Mouse (Mus musculus): Measurements from ENCODE around the gene Lrcol1. TPM values are rescaled to one million over a fixed set of nuclear protein-coding genes. Genes with fewer than 3 reads are reported as not detected.
A peak's percentile ranks its signal among the peaks of the same experiment; 100 is the strongest.

Gene Lrcol1
- not detected in 2 replicates for polyA plus RNA-seq (2014; fragmentation: Nextera tagmentation; extraction: Ambion mirVana)

DNA sequence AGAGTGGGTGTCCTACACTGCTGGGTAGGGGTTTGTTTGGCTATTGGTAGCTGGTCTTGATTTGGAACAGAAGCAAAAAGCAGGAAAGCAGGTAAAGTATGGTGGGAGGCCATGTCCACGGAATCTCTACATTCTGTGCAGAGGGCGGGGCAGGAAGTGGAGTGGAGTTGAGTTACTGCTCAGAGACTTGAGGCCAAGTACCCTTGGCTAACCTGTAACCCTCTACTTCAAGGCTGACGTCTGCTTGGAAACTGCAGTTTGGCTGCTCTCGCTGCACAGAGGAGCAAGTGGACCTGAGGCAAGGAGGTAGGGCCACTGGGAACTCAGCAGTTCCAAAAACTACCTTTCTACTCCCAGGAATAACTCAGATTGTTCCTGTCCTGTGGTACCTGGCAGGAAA, at the start of gene Lrcol1:
Gene Lrcol1 (plus strand): TSS at position 207 of the 400 bp plus-strand sequence.
- no peak within 1 kb of the TSS for H3K9ac ChIP-seq (ENCODE audit: low read depth, low read length)
- ATAC-seq (ENCODE audit: low FRiP score, low TSS enrichment): no peak
- no peak within 1 kb of the TSS for H3K27ac ChIP-seq (ENCODE audit: low read depth, low read length)
- 53% methylated on average over 4 of the region's 4 CpGs for WGBS
- 0 out of 2 replicates have a peak, but pooled peaks cover 4% of the 10 kb centered on the region for H3K4me1 ChIP-seq (ENCODE audit: control insufficient read depth, insufficient read depth, low read length)
- H3K27me3 ChIP-seq (ENCODE audit: control insufficient read depth, insufficient read depth, low read length): peaks cover 12% of the 10 kb centered on the region
- no peaks in the 10 kb centered on the region for H3K36me3 ChIP-seq (ENCODE audit: control insufficient read depth, insufficient read depth, low read length)
- H3K9me3 ChIP-seq (ENCODE audit: control insufficient read depth, low read length): no peaks in the 10 kb centered on the region
- peak within 1 kb of the TSS; percentile 59; the same call in 1 of the 2 replicates for H3K4me2 ChIP-seq (replicated peaks; ENCODE audit: low read depth, low read length)
- no peak within 1 kb of the TSS for H3K4me3 ChIP-seq (ENCODE audit: low read length)

GRCm38 (mm10) chr5:110296637-110297036, 47.9 kb upstream of the Lrcol1 start:
- Histone ChIP-seq H3K4me3 (ENCODE audit: low read length) (no peak overlapping the region), H3K27ac (ENCODE audit: low read depth, low read length) (no peak overlapping the region), H3K4me1 (ENCODE audit: control insufficient read depth, insufficient read depth, low read length) (no peaks in the 10 kb centered on the region), H3K36me3 (ENCODE audit: control insufficient read depth, insufficient read depth, low read length) (peaks cover 80% of the 10 kb centered on the region), H3K9ac (ENCODE audit: low read depth, low read length) (no peak overlapping the region), H3K27me3 (ENCODE audit: control insufficient read depth, insufficient read depth, low read length) (no peaks in the 10 kb centered on the region), H3K9me3 (ENCODE audit: control insufficient read depth, low read length) (no peaks in the 10 kb centered on the region), H3K4me2 (replicated peaks; ENCODE audit: low read depth, low read length) (no peak overlapping the region)
- 81% methylated on average over 1 of the region's 1 CpGs for whole genome bisulfite sequencing
- ATAC-seq (ENCODE audit: low FRiP score, low TSS enrichment): no peak

DNA sequence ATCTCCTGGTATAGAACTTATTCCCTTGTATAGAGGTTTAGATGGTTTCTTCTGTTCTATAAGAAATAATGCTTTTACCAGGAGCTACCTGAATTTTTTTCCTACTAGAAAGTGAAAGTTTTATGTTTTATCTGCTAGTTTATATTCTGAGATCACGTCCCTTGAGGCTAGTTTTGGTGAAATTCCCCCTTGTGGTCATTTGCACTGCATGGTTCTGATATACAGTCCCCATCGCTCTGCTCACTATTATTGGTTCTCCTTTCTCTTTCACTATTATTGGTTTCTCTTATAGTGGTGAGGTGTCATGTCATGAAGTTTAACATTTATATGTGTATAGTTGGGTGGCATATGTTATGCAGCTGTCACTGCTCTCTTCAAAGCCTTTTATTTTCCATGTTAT, 43.9 kb upstream of the Lrcol1 start:
- no peaks in the 10 kb centered on the region for H3K27me3 ChIP-seq (ENCODE audit: control insufficient read depth, insufficient read depth, low read length)
- H3K27ac ChIP-seq (ENCODE audit: low read depth, low read length): no peak overlapping the region
- no peak overlapping the region for H3K4me2 ChIP-seq (replicated peaks; ENCODE audit: low read depth, low read length)
- 95% methylated on average over 2 of the region's 2 CpGs for WGBS
- H3K4me1 ChIP-seq (ENCODE audit: control insufficient read depth, insufficient read depth, low read length): no peaks in the 10 kb centered on the region
- H3K4me3 ChIP-seq (ENCODE audit: low read length): no peak overlapping the region
- H3K9me3 ChIP-seq (ENCODE audit: control insufficient read depth, low read length): no peaks in the 10 kb centered on the region
- H3K9ac ChIP-seq (ENCODE audit: low read depth, low read length): no peak overlapping the region
- ATAC-seq (ENCODE audit: low FRiP score, low TSS enrichment): no peak
- peaks cover 85% of the 10 kb centered on the region for H3K36me3 ChIP-seq (ENCODE audit: control insufficient read depth, insufficient read depth, low read length)

DNA sequence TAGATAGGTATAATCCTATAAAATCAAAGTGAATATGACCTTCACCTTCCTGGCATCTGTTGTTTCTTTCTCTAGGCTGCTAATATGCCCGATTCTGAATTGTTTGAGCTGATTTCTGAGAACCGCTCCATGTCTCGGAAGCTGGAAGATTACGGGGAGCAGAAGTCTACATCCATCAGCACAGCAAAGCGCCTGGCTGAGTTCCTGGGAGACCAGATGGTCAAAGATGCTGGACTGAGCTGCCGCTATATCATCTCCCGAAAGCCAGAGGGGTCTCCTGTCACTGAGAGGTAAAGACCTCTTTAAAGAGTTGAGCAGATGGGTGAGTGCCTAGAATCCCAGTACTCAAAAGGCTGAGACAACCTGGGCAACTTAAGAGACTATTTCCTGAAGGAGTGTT, 35.7 kb upstream of the Lrcol1 start:
- H3K9ac ChIP-seq (ENCODE audit: low read depth, low read length): no peak overlapping the region
- H3K4me2 ChIP-seq (replicated peaks; ENCODE audit: low read depth, low read length): no peak overlapping the region
- WGBS: 95% methylated on average over 7 of the region's 7 CpGs
- no peaks in the 10 kb centered on the region for H3K27me3 ChIP-seq (ENCODE audit: control insufficient read depth, insufficient read depth, low read length)
- peaks cover 90% of the 10 kb centered on the region for H3K36me3 ChIP-seq (ENCODE audit: control insufficient read depth, insufficient read depth, low read length)
- H3K27ac ChIP-seq (ENCODE audit: low read depth, low read length): no peak overlapping the region
- no peak overlapping the region for H3K4me3 ChIP-seq (ENCODE audit: low read length)
- no peaks in the 10 kb centered on the region for H3K4me1 ChIP-seq (ENCODE audit: control insufficient read depth, insufficient read depth, low read length)
- no peak for ATAC-seq (ENCODE audit: low FRiP score, low TSS enrichment)
- no peaks in the 10 kb centered on the region for H3K9me3 ChIP-seq (ENCODE audit: control insufficient read depth, low read length)

GRCm38 (mm10) chr5:110313127-110313526, 31.4 kb upstream of the Lrcol1 start:
- Histone ChIP-seq H3K4me3 (ENCODE audit: low read length) (no peak overlapping the region), H3K27me3 (ENCODE audit: control insufficient read depth, insufficient read depth, low read length) (no peaks in the 10 kb centered on the region), H3K27ac (ENCODE audit: low read depth, low read length) (no peak overlapping the region), H3K4me2 (replicated peaks; ENCODE audit: low read depth, low read length) (no peak overlapping the region), H3K9me3 (ENCODE audit: control insufficient read depth, low read length) (no peaks in the 10 kb centered on the region), H3K9ac (ENCODE audit: low read depth, low read length) (no peak overlapping the region), H3K36me3 (ENCODE audit: control insufficient read depth, insufficient read depth, low read length) (peaks cover 72% of the 10 kb centered on the region), H3K4me1 (ENCODE audit: control insufficient read depth, insufficient read depth, low read length) (no peaks in the 10 kb centered on the region)
- no peak for ATAC-seq (ENCODE audit: low FRiP score, low TSS enrichment)
- WGBS: 93% methylated on average over 3 of the region's 3 CpGs

DNA sequence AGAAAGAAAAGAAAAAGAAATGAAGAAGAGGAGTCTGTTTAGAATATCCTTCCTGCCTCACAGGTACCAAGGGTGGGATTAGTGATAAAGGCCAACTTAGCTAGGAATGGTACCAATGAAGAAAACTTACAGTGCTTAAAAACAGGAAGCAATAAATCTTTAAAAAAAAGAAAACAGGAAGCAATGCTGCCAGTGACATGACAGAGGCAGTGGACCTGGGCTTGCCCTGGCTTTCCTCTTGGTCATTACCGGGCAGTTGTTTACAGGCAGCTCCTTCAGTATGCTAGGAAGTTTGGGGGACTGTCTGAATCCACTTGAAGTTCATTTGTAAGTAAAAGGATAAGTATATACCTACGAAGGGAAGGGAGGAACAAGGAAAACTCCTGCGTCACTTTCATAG, 14.0 kb upstream of the Lrcol1 start:
- WGBS: 79% methylated on average over 3 of the region's 3 CpGs
- H3K36me3 ChIP-seq (ENCODE audit: control insufficient read depth, insufficient read depth, low read length): peaks cover 76% of the 10 kb centered on the region
- H3K27me3 ChIP-seq (ENCODE audit: control insufficient read depth, insufficient read depth, low read length): no peaks in the 10 kb centered on the region
- H3K9me3 ChIP-seq (ENCODE audit: control insufficient read depth, low read length): no peaks in the 10 kb centered on the region
- H3K4me2 ChIP-seq (replicated peaks; ENCODE audit: low read depth, low read length): no peak overlapping the region
- no peak overlapping the region for H3K4me3 ChIP-seq (ENCODE audit: low read length)
- H3K27ac ChIP-seq (ENCODE audit: low read depth, low read length): no peak overlapping the region
- no peak for ATAC-seq (ENCODE audit: low FRiP score, low TSS enrichment)
- no peak overlapping the region for H3K9ac ChIP-seq (ENCODE audit: low read depth, low read length)
- H3K4me1 ChIP-seq (ENCODE audit: control insufficient read depth, insufficient read depth, low read length): no peaks in the 10 kb centered on the region

DNA sequence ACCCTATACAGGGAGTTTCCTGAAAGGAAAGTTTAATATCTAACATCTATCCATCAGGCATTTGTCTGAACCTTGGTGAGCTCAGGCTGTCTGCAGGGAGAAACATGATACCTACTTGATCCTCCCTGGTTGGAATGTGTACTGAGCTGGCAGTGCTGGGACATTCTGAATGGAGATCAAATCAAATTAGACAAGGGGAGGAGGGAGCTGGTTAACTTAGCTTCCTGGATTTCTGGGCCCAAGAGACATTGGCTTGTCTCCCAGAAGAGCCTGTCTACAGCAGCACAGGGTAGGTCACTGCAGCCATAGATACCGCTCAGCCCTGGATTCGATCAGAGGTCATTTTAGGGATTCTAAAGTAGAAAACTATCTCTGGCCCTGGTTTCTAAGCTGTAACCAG, 5.7 kb upstream of the Lrcol1 start:
- no peak for ATAC-seq (ENCODE audit: low FRiP score, low TSS enrichment)
- WGBS: 66% methylated on average over 2 of the region's 2 CpGs
- H3K9ac ChIP-seq (ENCODE audit: low read depth, low read length): no peak overlapping the region

GRCm38 (mm10) chr5:110342648-110343284, 1.8 kb upstream of the Lrcol1 start, which contains the start of gene P2rx2:
TSS of gene P2rx2 (minus strand) at chr5:110343212.
- Histone ChIP-seq H3K27ac (ENCODE audit: low read depth, low read length) (no peak within 1 kb of the TSS), H3K4me3 (ENCODE audit: low read length) (peak within 1 kb of the TSS; percentile 39), H3K4me1 (ENCODE audit: control insufficient read depth, insufficient read depth, low read length) (0 out of 2 replicates have a peak, but pooled peaks cover 4% of the 10 kb centered on the region), H3K36me3 (ENCODE audit: control insufficient read depth, insufficient read depth, low read length) (peaks cover 7% of the 10 kb centered on the region; the same call in 1 of the 2 replicates), H3K27me3 (ENCODE audit: control insufficient read depth, insufficient read depth, low read length) (peaks cover 12% of the 10 kb centered on the region), H3K4me2 (replicated peaks; ENCODE audit: low read depth, low read length) (peak within 1 kb of the TSS; percentile 59), H3K9me3 (ENCODE audit: control insufficient read depth, low read length) (no peaks in the 10 kb centered on the region), H3K9ac (ENCODE audit: low read depth, low read length) (peak within 1 kb of the TSS; percentile 13; the same call in 1 of the 2 replicates)
- ATAC-seq (ENCODE audit: low FRiP score, low TSS enrichment): peak; percentile 65
- WGBS: 2% methylated on average over 30 of the region's 43 CpGs

More for the DNA sequence above, 5.7 kb upstream of the Lrcol1 start:
- H3K4me2 ChIP-seq (replicated peaks; ENCODE audit: low read depth, low read length): no peak overlapping the region
- no peak overlapping the region for H3K27ac ChIP-seq (ENCODE audit: low read depth, low read length)
- no peak overlapping the region for H3K4me3 ChIP-seq (ENCODE audit: low read length)
- 0 out of 2 replicates have a peak, but pooled peaks cover 4% of the 10 kb centered on the region for H3K4me1 ChIP-seq (ENCODE audit: control insufficient read depth, insufficient read depth, low read length)
- H3K9me3 ChIP-seq (ENCODE audit: control insufficient read depth, low read length): no peaks in the 10 kb centered on the region
- peaks cover 47% of the 10 kb centered on the region for H3K36me3 ChIP-seq (ENCODE audit: control insufficient read depth, insufficient read depth, low read length)
- H3K27me3 ChIP-seq (ENCODE audit: control insufficient read depth, insufficient read depth, low read length): peaks cover 9% of the 10 kb centered on the region; the same call in 1 of the 2 replicates

DNA sequence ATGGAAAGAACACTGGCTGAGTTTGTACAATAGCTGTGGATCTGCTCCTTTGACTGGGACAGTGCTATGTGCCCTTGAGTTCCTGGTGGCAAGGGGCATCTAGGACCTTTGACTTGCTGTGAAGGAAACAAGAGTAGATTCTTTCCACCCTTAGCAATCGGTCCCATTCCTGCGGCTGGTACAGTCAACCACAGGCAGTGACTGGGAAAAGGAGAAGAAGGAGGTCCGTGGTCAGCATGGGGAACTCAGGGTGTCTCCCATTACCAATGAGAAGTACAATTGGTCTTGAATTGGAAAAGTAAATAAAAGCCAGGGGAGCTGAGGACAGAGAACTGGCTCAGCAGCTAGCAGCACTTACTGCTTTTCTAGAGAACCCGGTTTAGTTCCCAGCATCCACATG, 1.0 kb downstream of the Lrcol1 start:
- peaks cover 12% of the 10 kb centered on the region for H3K27me3 ChIP-seq (ENCODE audit: control insufficient read depth, insufficient read depth, low read length)
- 88% methylated on average over 4 of the region's 4 CpGs for WGBS
- H3K36me3 ChIP-seq (ENCODE audit: control insufficient read depth, insufficient read depth, low read length): no peaks in the 10 kb centered on the region
- no peaks in the 10 kb centered on the region for H3K9me3 ChIP-seq (ENCODE audit: control insufficient read depth, low read length)
- no peak overlapping the region for H3K9ac ChIP-seq (ENCODE audit: low read depth, low read length)
- no peak overlapping the region for H3K4me3 ChIP-seq (ENCODE audit: low read length)
- H3K4me1 ChIP-seq (ENCODE audit: control insufficient read depth, insufficient read depth, low read length): 0 out of 2 replicates have a peak, but pooled peaks cover 4% of the 10 kb centered on the region
- H3K4me2 ChIP-seq (replicated peaks; ENCODE audit: low read depth, low read length): no peak overlapping the region
- no peak overlapping the region for H3K27ac ChIP-seq (ENCODE audit: low read depth, low read length)
- ATAC-seq (ENCODE audit: low FRiP score, low TSS enrichment): no peak

Data from kidney, embryonic 14.5 days (tissue).